Mouse (Mus musculus) lung, postnatal 0 days (tissue): ENCODE measurements around the gene 1810024B03Rik.

Experiments
- CTCF ChIP-seq: IDR thresholded peaks from 2 replicates; pipeline ENCODE4 v1.5.1; 2016; ENCODE audit warnings: antibody characterized with exemption, mild to moderate bottlenecking
- EP300 ChIP-seq: IDR thresholded peaks from 2 replicates; pipeline ENCODE4 v1.6.1; 2016; ENCODE audit warnings: antibody characterized with exemption, mild to moderate bottlenecking, control low read depth

- TF ChIP-seq CTCF (peak; percentile 15; the same call in 1 of the 2 replicates), EP300 (no peak)
These were observed 70.2 kb downstream of the 1810024B03Rik start for GRCm38 (mm10) chr2:127137838-127138420.
